Mouse (Mus musculus) ES-Bruce4 (cell line): ENCODE results near the gene Rfx8. TPM values are rescaled to one million over a fixed set of nuclear protein-coding genes. Genes with fewer than 3 reads are reported as not detected.

Experiments
- H3K27ac ChIP-seq: 2 replicates; pipeline ENCODE4 v1.5.1; 2012; ENCODE audit warnings: low read length, inconsistent platforms; ENCODE audit not compliant: insufficient read depth
- H3K27me3 ChIP-seq: 2 replicates; pipeline ENCODE4 v1.6.1; 2012; ENCODE audit warnings: mild to moderate bottlenecking, low read length, inconsistent platforms; ENCODE audit not compliant: control insufficient read depth, poor library complexity, insufficient read depth, severe bottlenecking
- H3K36me3 ChIP-seq: 2 replicates; pipeline ENCODE4 v1.6.1; 2012; ENCODE audit warnings: inconsistent platforms, mild to moderate bottlenecking, low read length, moderate library complexity; ENCODE audit not compliant: control insufficient read depth, poor library complexity, insufficient read depth, severe bottlenecking
- H3K4me1 ChIP-seq: one replicate; pipeline ENCODE4 v1.8.1; 2011; ENCODE audit warnings: low read length; ENCODE audit not compliant: control insufficient read depth, insufficient read depth
- H3K4me3 ChIP-seq: 2 replicates; pipeline ENCODE4 v1.5.1; 2011; ENCODE audit warnings: low read depth, mild to moderate bottlenecking, low read length
- H3K9ac ChIP-seq: 2 replicates; pipeline ENCODE4 v1.6.1; 2012; ENCODE audit warnings: low read depth, mild to moderate bottlenecking, inconsistent platforms; ENCODE audit not compliant: poor library complexity, severe bottlenecking
- H3K9me3 ChIP-seq: replicated peaks from 2 replicates; pipeline ENCODE4 v1.6.1; 2012; ENCODE audit warnings: mild to moderate bottlenecking, low read length, inconsistent platforms; ENCODE audit not compliant: control insufficient read depth, poor library complexity, insufficient read depth, severe bottlenecking
- CTCF ChIP-seq: IDR thresholded peaks from one replicate; pipeline ENCODE4 v1.8.1; 2011; ENCODE audit warnings: low read depth, low read length
- EP300 ChIP-seq: IDR thresholded peaks from 2 replicates; pipeline ENCODE4 v1.6.1; 2011; ENCODE audit warnings: low read depth, low read length; ENCODE audit not compliant: insufficient read depth
- POLR2A ChIP-seq: IDR thresholded peaks from one replicate; pipeline ENCODE4 v1.8.1; 2011; ENCODE audit warnings: low read length; ENCODE audit not compliant: insufficient read depth
- polyA plus RNA-seq: library from polyadenylated mRNA; stranded (reverse); fragments of >200 nt; gene quantifications from 2 replicates; pipeline ENCODE4 v1.2.4, GENCODE M21; 2011; ENCODE audit warnings: low read depth; ENCODE audit not compliant: missing spikeins, insufficient read depth, insufficient read length

The Rfx8 gene
- polyA plus RNA-seq, 1 experiment, result not detected

DNA sequence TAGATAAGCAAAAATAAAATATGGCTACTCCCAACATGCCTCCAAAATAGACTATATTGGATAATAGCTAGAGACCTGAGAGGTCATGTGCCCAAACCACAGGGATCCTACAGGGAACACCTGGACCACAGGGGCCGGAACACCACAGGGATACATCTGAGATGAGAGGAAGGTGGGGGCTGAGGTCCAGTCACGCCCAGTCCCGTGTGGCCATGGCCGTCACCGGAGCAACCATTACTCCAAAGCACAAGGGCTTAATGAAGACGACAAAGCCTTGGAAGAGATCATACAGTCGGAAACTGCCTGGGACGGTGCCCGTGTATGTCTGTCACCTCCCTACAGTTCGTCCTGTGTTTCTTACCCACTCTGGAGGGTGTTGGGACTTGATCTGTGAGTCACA, 13.1 kb upstream of the Rfx8 start:
- Histone ChIP-seq H3K9ac (no peak overlapping the region), H3K4me1 (peaks cover 3% of the 10 kb centered on the region), H3K27me3 (no peaks in the 10 kb centered on the region), H3K4me3 (no peak overlapping the region), H3K9me3 (no peaks in the 10 kb centered on the region), H3K27ac (no peak overlapping the region), H3K36me3 (no peaks in the 10 kb centered on the region)
- no peak for TF ChIP-seq POLR2A
- no peak for TF ChIP-seq CTCF
- TF ChIP-seq EP300, result no peak

GRCm38 (mm10) chr1:39732081-39732480, 11.3 kb upstream of the Rfx8 start:
- TF ChIP-seq EP300 (no peak), POLR2A (no peak), CTCF (no peak)
- Histone ChIP-seq H3K9ac (no peak overlapping the region), H3K36me3 (no peaks in the 10 kb centered on the region), H3K4me1 (peaks cover 3% of the 10 kb centered on the region), H3K4me3 (no peak overlapping the region), H3K27ac (no peak overlapping the region), H3K9me3 (no peaks in the 10 kb centered on the region), H3K27me3 (no peaks in the 10 kb centered on the region)

- H3K27me3 ChIP-seq, result no peaks in the 10 kb centered on the region
- H3K4me3 ChIP-seq, result no peak overlapping the region
- TF ChIP-seq CTCF, result no peak
- no peaks in the 10 kb centered on the region for H3K36me3 ChIP-seq
- no peak overlapping the region for H3K27ac ChIP-seq
- no peak overlapping the region for H3K9ac ChIP-seq
- peaks cover 3% of the 10 kb centered on the region for H3K4me1 ChIP-seq
- no peaks in the 10 kb centered on the region for H3K9me3 ChIP-seq
Observed at GRCm38 (mm10) chr1:39731543-39731942, 10.7 kb upstream of the Rfx8 start.

- Histone ChIP-seq H3K4me3 (no peak overlapping the region), H3K4me1 (no peaks in the 10 kb centered on the region), H3K27ac (no peak overlapping the region), H3K36me3 (no peaks in the 10 kb centered on the region), H3K9me3 (no peaks in the 10 kb centered on the region), H3K27me3 (no peaks in the 10 kb centered on the region), H3K9ac (no peak overlapping the region)
- TF ChIP-seq CTCF (no peak), EP300 (no peak), POLR2A (no peak)
Observed at GRCm38 (mm10) chr1:39730868-39731267, 10.1 kb upstream of the Rfx8 start.

- no peak overlapping the region for H3K4me3 ChIP-seq
- no peaks in the 10 kb centered on the region for H3K27me3 ChIP-seq
- no peak overlapping the region for H3K27ac ChIP-seq
- no peak for TF ChIP-seq CTCF
- TF ChIP-seq POLR2A, result no peak
- TF ChIP-seq EP300, result no peak
- H3K36me3 ChIP-seq, result no peaks in the 10 kb centered on the region
- H3K9me3 ChIP-seq, result no peaks in the 10 kb centered on the region
- no peak overlapping the region for H3K9ac ChIP-seq
- H3K4me1 ChIP-seq, result no peaks in the 10 kb centered on the region
Observed at GRCm38 (mm10) chr1:39729919-39730318, 9.1 kb upstream of the Rfx8 start.

DNA sequence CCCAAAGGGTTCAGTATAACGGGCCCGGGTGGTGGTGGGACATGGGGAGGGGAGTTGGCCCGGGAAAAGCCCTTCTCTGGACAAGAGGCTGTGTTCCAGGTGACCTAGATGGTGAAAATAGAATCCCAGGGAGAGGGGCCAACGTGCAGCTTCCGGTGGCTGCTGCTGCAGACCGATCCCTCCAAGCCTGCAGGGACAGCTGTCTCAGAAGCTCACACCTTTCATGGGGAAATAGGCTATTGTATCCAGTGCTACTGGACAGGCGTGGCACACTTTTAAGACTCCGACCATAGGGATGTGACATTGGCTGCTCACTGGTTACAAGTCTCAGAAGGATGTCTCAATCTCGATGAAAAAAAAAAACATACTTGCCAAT, 542 bp upstream of the Rfx8 start:
- Histone ChIP-seq H3K9me3 (no peaks in the 10 kb centered on the region), H3K27ac (no peak overlapping the region), H3K4me3 (peak overlapping the region; percentile 58; the same call in 1 of the 2 replicates), H3K27me3 (no peaks in the 10 kb centered on the region), H3K9ac (no peak overlapping the region), H3K4me1 (no peaks in the 10 kb centered on the region), H3K36me3 (no peaks in the 10 kb centered on the region)
- TF ChIP-seq POLR2A (no peak), EP300 (no peak), CTCF (no peak)
